Mouse (Mus musculus) heart, adult 2 months (tissue): ENCODE measurements around the gene Gm49721. TPM values are rescaled to one million over a fixed set of nuclear protein-coding genes. Genes with fewer than 3 reads are reported as not detected.
"Not testable (repeated sequence)": the region's sequence is repeated elsewhere in the genome, so short reads cannot be mapped to it uniquely, and the experiment has no call there.

ENCODE experiments used
- DNase-seq, 2 experiments: peaks; one replicate each; pipeline ENCODE4 v3.0.0; 2021
- H3K27ac ChIP-seq: fragments of 200-600 bp; 2 replicates; pipeline ENCODE4 v1.8.1; 2022
- H3K27me3 ChIP-seq: fragments of 200-500 bp; 2 replicates; pipeline ENCODE4 v1.6.1; 2012; ENCODE audit warnings: mild to moderate bottlenecking, low read length, inconsistent platforms, mixed read lengths; ENCODE audit not compliant: control insufficient read depth, insufficient read depth
- H3K36me3 ChIP-seq: fragments of 200-500 bp; 2 replicates; pipeline ENCODE4 v1.6.1; 2012; ENCODE audit warnings: low read length, inconsistent platforms; ENCODE audit not compliant: control insufficient read depth, insufficient read depth
- H3K4me1 ChIP-seq: fragments of 200-500 bp; 2 replicates; pipeline ENCODE4 v1.6.1; 2011; ENCODE audit warnings: low read length; ENCODE audit not compliant: control insufficient read depth, insufficient read depth
- H3K4me3 ChIP-seq: fragments of 200-600 bp; 2 replicates; pipeline ENCODE4 v1.8.1; 2022
- H3K79me2 ChIP-seq: fragments of 200-500 bp; replicated peaks from 2 replicates; pipeline ENCODE4 v1.6.1; 2012; ENCODE audit warnings: mild to moderate bottlenecking, inconsistent platforms, low read length, moderate library complexity, mixed read lengths; ENCODE audit not compliant: control insufficient read depth, insufficient read depth
- H3K9ac ChIP-seq: fragments of 200-500 bp; 2 replicates; pipeline ENCODE4 v1.6.1; 2012; ENCODE audit warnings: low read depth, mild to moderate bottlenecking, control low read depth, inconsistent platforms, low read length, mixed read lengths
- WGBS: fragments of 180-500 bp; shearing (Covaris S2); methylation state at CpG from one replicate; pipeline ENCODE4 v1.1.7; 2018; 5-methylcytosine and 5-hydroxymethylcytosine counted together
- intact Hi-C: fragments of 180-260 bp; cut with DNase I; formaldehyde crosslinking; loops from one replicate; pipeline ENCODE4 v1.15.1; 2025
- polyA plus RNA-seq: library from polyadenylated mRNA; depleted of rRNA; stranded (reverse); fragments of >200 nt; gene quantifications from 2 replicates; pipeline ENCODE4 v1.2.3, GENCODE M21; 2012
- total RNA-seq, 2 experiments: library from RNA; stranded (reverse); gene quantifications; 2 replicates each; pipeline ENCODE4 v1.2.3; 2021

Gene Gm49721
- total and polyA plus RNA-seq, 3 experiments: not detected

DNA sequence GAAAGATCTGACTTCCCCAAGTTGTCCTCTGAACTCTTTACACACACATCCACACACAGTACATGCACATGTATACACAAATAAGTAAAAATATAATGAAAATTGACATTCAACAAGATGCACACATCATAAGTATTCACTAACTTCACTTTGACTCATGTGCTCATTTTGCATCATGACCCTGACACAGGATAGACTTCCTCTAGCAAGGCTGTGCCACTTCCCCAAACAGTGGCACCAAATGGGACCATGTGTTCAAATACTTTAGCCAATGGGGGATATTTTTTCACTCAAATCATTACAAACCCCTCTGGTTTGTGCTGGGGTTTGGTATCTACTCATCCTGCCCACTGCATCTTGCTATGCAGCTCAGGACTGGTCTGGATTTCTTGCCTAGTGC is 30.2 kb downstream of the Gm49721 start:
- intact Hi-C loops, H3K4me1 ChIP-seq, H3K9ac ChIP-seq, DNase-seq, H3K27ac ChIP-seq, H3K36me3 ChIP-seq, H3K27me3 ChIP-seq, H3K4me3 ChIP-seq, H3K79me2 ChIP-seq: not testable (repeated sequence)

DNA sequence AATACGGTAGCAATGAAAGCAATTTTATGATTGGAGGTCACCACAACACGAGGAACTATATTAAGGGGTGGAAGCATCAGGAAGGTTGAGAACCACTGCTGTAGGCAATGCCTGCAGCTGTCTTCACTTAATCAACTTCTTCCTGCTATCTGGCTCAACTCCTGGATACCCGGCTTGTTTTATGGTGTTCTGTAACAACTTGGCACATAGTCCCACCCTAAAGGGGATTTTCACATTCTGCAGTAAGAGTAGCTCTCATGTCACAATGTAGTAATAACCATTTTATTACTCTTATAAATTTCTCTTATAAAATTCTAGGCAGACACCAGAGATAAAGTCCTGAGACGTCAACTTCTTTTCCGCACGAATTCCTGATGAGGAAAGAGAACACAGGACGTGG is 30.7 kb downstream of the Gm49721 start:
- H3K9ac ChIP-seq, H3K27ac ChIP-seq, H3K4me3 ChIP-seq, H3K27me3 ChIP-seq, H3K79me2 ChIP-seq, DNase-seq, H3K4me1 ChIP-seq, intact Hi-C loops, H3K36me3 ChIP-seq: not testable (repeated sequence)
- no CpG with 5 or more reads among the region's 7 CpGs for WGBS

- H3K9ac ChIP-seq, DNase-seq, H3K27me3 ChIP-seq, H3K79me2 ChIP-seq, H3K27ac ChIP-seq, H3K4me3 ChIP-seq, intact Hi-C loops, H3K36me3 ChIP-seq, H3K4me1 ChIP-seq: not testable (repeated sequence)
- 50% methylated on average over 6 of the region's 9 CpGs for WGBS
These were observed 31.2 kb downstream of the Gm49721 start for GRCm38 (mm10) chr17:7009901-7010300.

GRCm38 (mm10) chr17:7014190-7014589 is 35.5 kb downstream of the Gm49721 start:
- not testable (repeated sequence) for DNase-seq, H3K36me3 ChIP-seq

DNA sequence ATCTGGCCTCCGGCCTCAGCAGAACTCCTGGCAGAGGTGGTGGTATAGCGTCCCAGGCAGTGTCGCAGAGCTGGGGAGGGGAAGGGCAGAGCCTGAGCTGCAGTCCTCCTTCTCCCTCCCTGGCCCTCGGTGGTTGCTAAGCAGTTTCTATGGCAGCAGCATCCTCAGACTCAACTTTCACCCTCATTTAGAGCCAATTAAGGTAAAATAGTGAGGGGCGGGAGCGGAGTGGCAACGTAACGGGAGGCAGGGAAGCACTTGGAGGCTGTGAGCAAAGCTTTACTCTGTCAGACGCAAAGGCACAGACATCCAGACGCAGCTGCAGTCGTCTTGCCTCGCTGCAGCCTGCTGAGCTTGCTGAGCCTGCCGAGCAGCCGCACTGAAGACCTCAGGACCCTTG is 46.6 kb downstream of the Gm49721 start, which contains the start of gene Gm1604a:
Gm1604a (plus strand) TSS at position 312 of the 400 bp plus-strand sequence.
- H3K27me3 ChIP-seq, H3K9ac ChIP-seq, H3K27ac ChIP-seq, H3K36me3 ChIP-seq, H3K79me2 ChIP-seq, intact Hi-C loops, H3K4me1 ChIP-seq, DNase-seq, H3K4me3 ChIP-seq: not testable (repeated sequence)
- WGBS: 58% methylated on average over 5 of the region's 14 CpGs

More at GRCm38 (mm10) chr17:7014190-7014589, 35.5 kb downstream of the Gm49721 start:
- H3K27me3 ChIP-seq, H3K79me2 ChIP-seq, H3K4me3 ChIP-seq, H3K9ac ChIP-seq, intact Hi-C loops, H3K27ac ChIP-seq, H3K4me1 ChIP-seq: not testable (repeated sequence)
- no CpG with 5 or more reads among the region's 1 CpGs for WGBS

- H3K36me3 ChIP-seq, H3K4me1 ChIP-seq, H3K79me2 ChIP-seq, intact Hi-C loops, DNase-seq, H3K27me3 ChIP-seq, H3K9ac ChIP-seq, H3K27ac ChIP-seq, H3K4me3 ChIP-seq: not testable (repeated sequence)
- WGBS: 34% methylated on average over 3 of the region's 14 CpGs
These were observed 47.2 kb downstream of the Gm49721 start for GRCm38 (mm10) chr17:7025764-7026346.

DNA sequence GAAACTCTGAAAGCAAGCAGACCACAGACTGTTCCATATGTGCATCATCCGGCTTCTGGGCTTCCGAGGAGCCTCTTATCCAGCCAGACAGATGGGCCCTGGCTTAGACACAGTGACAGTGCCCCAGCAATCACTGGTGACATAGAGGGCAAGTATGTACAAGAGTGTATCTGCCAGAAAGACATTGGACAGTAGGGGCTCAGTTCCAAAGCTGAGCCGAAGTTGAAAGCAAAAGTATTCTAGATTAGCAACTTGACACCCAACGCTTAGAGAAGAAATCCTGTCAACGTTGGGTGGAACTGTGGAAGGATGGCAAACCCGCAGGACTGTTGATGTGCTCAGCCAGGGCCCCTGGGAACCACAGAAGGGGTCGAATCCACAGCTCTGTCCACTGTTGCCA is 51.5 kb downstream of the Gm49721 start:
- H3K4me1 ChIP-seq, H3K9ac ChIP-seq, intact Hi-C loops, H3K79me2 ChIP-seq, DNase-seq, H3K27me3 ChIP-seq, H3K4me3 ChIP-seq, H3K27ac ChIP-seq, H3K36me3 ChIP-seq: not testable (repeated sequence)
- WGBS: 36% methylated on average over 5 of the region's 7 CpGs

GRCm38 (mm10) chr17:7030622-7031174 is 52.0 kb downstream of the Gm49721 start:
- not testable (repeated sequence) for H3K4me1 ChIP-seq

GRCm38 (mm10) chr17:7033192-7034166 is 54.8 kb downstream of the Gm49721 start:
- H3K9ac ChIP-seq, H3K27me3 ChIP-seq, H3K36me3 ChIP-seq, H3K27ac ChIP-seq, H3K4me1 ChIP-seq, intact Hi-C loops, H3K79me2 ChIP-seq, H3K4me3 ChIP-seq, DNase-seq: not testable (repeated sequence)
- WGBS: 69% methylated on average over 3 of the region's 17 CpGs

More at GRCm38 (mm10) chr17:7030622-7031174, 52.0 kb downstream of the Gm49721 start:
- DNase-seq, H3K4me3 ChIP-seq, H3K36me3 ChIP-seq, H3K27me3 ChIP-seq, H3K27ac ChIP-seq, intact Hi-C loops, H3K9ac ChIP-seq, H3K79me2 ChIP-seq: not testable (repeated sequence)
- WGBS: 34% methylated on average over 3 of the region's 6 CpGs
